8 mouse cellular contexts compared by ENCODE assay signal in genomic region chr11:65787421-65788151, GRCm38 (mm10). TPM values are rescaled to one million over a fixed set of nuclear protein-coding genes. Genes with fewer than 3 reads are reported as not detected.
DNase-seq lines count a peak whose midpoint lies in the region; ATAC-seq lines count a peak whose summit lies in the region.

No protein-coding gene starts in this region.

- peak overlapping the region; percentile 98 for H3K4me3 ChIP-seq in lung, embryonic 15.5 days
- peak overlapping the region; percentile 99 for H3K4me3 ChIP-seq in hindbrain, embryonic 13.5 days
- H3K4me3 ChIP-seq in stomach, embryonic 16.5 days (replicated peaks; ENCODE audit: low read length), result peak overlapping the region; percentile 98

- peak overlapping the region; percentile 87 for H3K27ac ChIP-seq in lung, embryonic 15.5 days
- H3K27ac ChIP-seq in hindbrain, embryonic 13.5 days, result peak overlapping the region; percentile 93
- peak overlapping the region; percentile 74 for H3K27ac ChIP-seq in stomach, embryonic 16.5 days (ENCODE audit: low read length)

- H3K4me1 ChIP-seq in lung, embryonic 15.5 days, result peaks cover 20% of the 10 kb centered on the region
- peaks cover 22% of the 10 kb centered on the region for H3K4me1 ChIP-seq in hindbrain, embryonic 13.5 days (replicated peaks)
- peaks cover 11% of the 10 kb centered on the region for H3K4me1 ChIP-seq in stomach, embryonic 16.5 days (ENCODE audit: control insufficient read depth, insufficient read depth, low read length)

- peak overlapping the region; percentile 96 for H3K9ac ChIP-seq in lung, embryonic 15.5 days
- peak overlapping the region; percentile 99 for H3K9ac ChIP-seq in hindbrain, embryonic 13.5 days
- H3K9ac ChIP-seq in stomach, embryonic 16.5 days (ENCODE audit: low read length), result peak overlapping the region; percentile 99

- H3K4me2 ChIP-seq in lung, embryonic 15.5 days, result peak overlapping the region; percentile 69
- H3K4me2 ChIP-seq in hindbrain, embryonic 13.5 days, result peak overlapping the region; percentile 81
- H3K4me2 ChIP-seq in stomach, embryonic 16.5 days (ENCODE audit: low read depth, low read length), result peak overlapping the region; percentile 86

- peak; percentile 9 to 16 for DNase-seq in adrenal gland, postnatal 4 days (ENCODE audit: low spot score in 2 of 2)
- DNase-seq in adrenal gland, postnatal 10 days, result no peak
- no peak for DNase-seq in lung, postnatal 4 days

- no peaks in the 10 kb centered on the region for H3K9me3 ChIP-seq in lung, embryonic 15.5 days
- no peaks in the 10 kb centered on the region for H3K9me3 ChIP-seq in hindbrain, embryonic 13.5 days
- no peaks in the 10 kb centered on the region for H3K9me3 ChIP-seq in stomach, embryonic 16.5 days (replicated peaks; ENCODE audit: control insufficient read depth, low read length)

- ATAC-seq in lung, embryonic 15.5 days (ENCODE audit: borderline replicate concordance, extremely low read depth, low FRiP score, low TSS enrichment), result peak; percentile 87
- peak; percentile 20; the same call in 1 of the 2 replicates for ATAC-seq in common myeloid progenitor, adult 5-6 weeks (replicated peaks; ENCODE audit: low read depth, poor library complexity, severe bottlenecking)
- ATAC-seq in hindbrain, embryonic 13.5 days (ENCODE audit: low FRiP score), result peak; percentile 92
- peak; percentile 44 for ATAC-seq in megakaryocyte, adult 5-6 weeks (ENCODE audit: poor library complexity, severe bottlenecking)
- ATAC-seq in stomach, embryonic 16.5 days (ENCODE audit: insufficient read depth, low FRiP score), result peak; percentile 81

- WGBS in lung, embryonic 15.5 days, result 1% methylated on average over 45 of the region's 71 CpGs
- under 1% methylated on average over 50 of the region's 71 CpGs for WGBS in hindbrain, embryonic 13.5 days
- WGBS in stomach, embryonic 16.5 days, result under 1% methylated on average over 67 of the region's 71 CpGs

- H3K27me3 ChIP-seq in lung, embryonic 15.5 days, result no peaks in the 10 kb centered on the region
- no peaks in the 10 kb centered on the region for H3K27me3 ChIP-seq in hindbrain, embryonic 13.5 days
- H3K27me3 ChIP-seq in stomach, embryonic 16.5 days (ENCODE audit: control insufficient read depth, insufficient read depth, low read length), result no peaks in the 10 kb centered on the region

- H3K36me3 ChIP-seq in lung, embryonic 15.5 days, result no peaks in the 10 kb centered on the region
- no peaks in the 10 kb centered on the region for H3K36me3 ChIP-seq in hindbrain, embryonic 13.5 days
- no peaks in the 10 kb centered on the region for H3K36me3 ChIP-seq in stomach, embryonic 16.5 days (ENCODE audit: control insufficient read depth, insufficient read depth, low read length)

RNA-seq across cellular contexts. Expression of gene Map2k4, which starts 0.5 kb away (rescaled TPM):
- 10 to 100 TPM; 55.4 to 59.2 TPM for total RNA-seq in adrenal gland, postnatal 4 days (2021)
- total RNA-seq in adrenal gland, postnatal 10 days (2021), result 10 to 100 TPM; 42.7 to 46.4 TPM
- 59.4 and 61.0 TPM in 2 replicates for polyA plus RNA-seq in lung, embryonic 15.5 days (2015; fragmentation: Nextera tagmentation; extraction: Ambion mirVana)
- 33.9 and 37.9 TPM in 2 replicates for total RNA-seq in common myeloid progenitor, adult 5-6 weeks (2017)
- polyA plus RNA-seq in hindbrain, embryonic 13.5 days (2015; fragmentation: Nextera tagmentation; extraction: Ambion mirVana), result 77.5 and 82.0 TPM in 2 replicates
- 57.5 and 63.1 TPM in 2 replicates for total RNA-seq in megakaryocyte, adult 5-6 weeks (2015)
- 29.1 and 40.5 TPM in 2 replicates for total RNA-seq in megakaryocyte, adult 5-6 weeks (2017)
- polyA plus RNA-seq in stomach, embryonic 16.5 days (2015; fragmentation: Nextera tagmentation; extraction: Ambion mirVana), result 56.2 and 56.4 TPM in 2 replicates

RNA-seq across cellular contexts. Expression of gene Zkscan6, which starts 19.4 kb away (rescaled TPM):
- 10 to 100 TPM; 14.3 to 16.6 TPM for total RNA-seq in adrenal gland, postnatal 4 days (2021)
- total RNA-seq in adrenal gland, postnatal 10 days (2021), result 10 to 100 TPM; 10.8 to 12.9 TPM
- 15.5 and 15.8 TPM in 2 replicates for polyA plus RNA-seq in lung, embryonic 15.5 days (2015; fragmentation: Nextera tagmentation; extraction: Ambion mirVana)
- 16.8 and 17.8 TPM in 2 replicates for total RNA-seq in common myeloid progenitor, adult 5-6 weeks (2017)
- 19.8 and 21.7 TPM in 2 replicates for polyA plus RNA-seq in hindbrain, embryonic 13.5 days (2015; fragmentation: Nextera tagmentation; extraction: Ambion mirVana)
- total RNA-seq in megakaryocyte, adult 5-6 weeks (2015), result 5.4 and 9.8 TPM in 2 replicates
- total RNA-seq in megakaryocyte, adult 5-6 weeks (2017), result 20.7 and 26.1 TPM in 2 replicates
- 15.9 and 16.2 TPM in 2 replicates for polyA plus RNA-seq in stomach, embryonic 16.5 days (2015; fragmentation: Nextera tagmentation; extraction: Ambion mirVana)

Comparison
In these comparisons a context has a peak if more than half of its experiments do, and no peak if none do; other contexts are left out.
1. DNase-seq: peak in adrenal gland, postnatal 4 days (2 of 2); none in adrenal gland, postnatal 10 days (single experiment) and lung, postnatal 4 days (0 of 2).
2. ATAC-seq: peak in every context shown above with its lines; median percentile 92 in hindbrain, embryonic 13.5 days; 87 in lung, embryonic 15.5 days; 81 in stomach, embryonic 16.5 days; 44 in megakaryocyte, adult 5-6 weeks; 20 in common myeloid progenitor, adult 5-6 weeks.
3. Peak in every context shown above with its lines, with median percentiles within 50 percentile points of each other: H3K27ac ChIP-seq, H3K4me2 ChIP-seq, H3K4me3 ChIP-seq and H3K9ac ChIP-seq.